Mouse (Mus musculus): ENCODE measurements at regions not wholly inside any gene's neighbourhood (a gene's known extent, or its start where the extent isn't known, plus 50 kb on each side); places are given as distances from the start of the nearest gene placed in this dataset.

DNA sequence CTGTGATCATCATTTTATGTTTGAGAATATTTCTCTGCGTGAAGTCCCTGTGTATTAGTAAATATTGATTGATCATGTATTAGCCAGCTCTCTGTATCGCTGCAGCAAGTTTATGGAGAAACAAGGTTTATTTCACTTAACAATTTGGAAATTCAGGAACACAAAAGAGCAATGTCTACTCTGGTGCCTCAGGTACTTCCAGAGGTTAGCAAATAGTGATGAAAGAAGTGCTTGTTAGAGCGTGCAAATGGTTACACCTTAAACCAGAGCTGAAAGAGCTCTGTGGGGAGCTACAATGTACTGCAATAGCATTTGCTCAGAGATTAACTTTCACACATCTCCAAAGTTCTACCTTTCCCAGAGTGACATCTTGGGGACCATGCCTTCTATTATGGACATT, 400.9 kb downstream of the Fam198b start:
- dilution Hi-C loops (cut with MboI; ENCODE audit: extremely low pct_ligation_motif_present, extremely low pct_unique_long_range_greater_than_20kb, low sequenced_read_pairs): no loop called here
- Histone ChIP-seq H3K4me3 (replicated peaks in 1 of 3; ENCODE audit: low read depth in 2 of 3, low read length in 2 of 3, poor library complexity in 1 of 3) (no peak overlapping the region), H3K4me2 (ENCODE audit: insufficient read depth, low read depth, poor library complexity, severe bottlenecking) (no peak overlapping the region), H3K27me3 (replicated peaks) (no peaks in the 10 kb centered on the region), H3K9me3 (replicated peaks; ENCODE audit: low read length) (no peaks in the 10 kb centered on the region), H3K27ac (ENCODE audit: insufficient read depth, low read depth) (no peak overlapping the region), H3K4me1 (ENCODE audit: control insufficient read depth in 1 of 2, insufficient read depth in 2 of 2) (no peaks in the 10 kb centered on the region), H3K9ac (ENCODE audit: insufficient read depth, low read depth) (no peak overlapping the region), H3K79me2 (replicated peaks; ENCODE audit: control insufficient read depth, extremely low read depth, insufficient read depth, poor library complexity, severe bottlenecking) (no peaks in the 10 kb centered on the region), H3K36me3 (replicated peaks in 1 of 2; ENCODE audit: control insufficient read depth in 1 of 2, insufficient read depth in 1 of 2, low read length in 1 of 2) (no peaks in the 10 kb centered on the region)
- in situ Hi-C loops (cut with MboI; ENCODE audit: low pct_ligation_motif_present, low pct_unique_long_range_greater_than_20kb, low sequenced_read_pairs): no loop called here
- DNase-seq (ENCODE audit: extremely low read depth): no peak
- TF ChIP-seq ELF1 (IDR thresholded peaks at IDR 0.05; ENCODE audit: low read depth, low read length) (no peak), ZNF384 (IDR thresholded peaks at IDR 0.05; ENCODE audit: low read depth, low read length) (no peak), BHLHE40 (IDR thresholded peaks at IDR 0.05; ENCODE audit: low read depth, low read length) (no peak), JUND (conservative IDR thresholded peaks at IDR 0.05; ENCODE audit: low read depth, low read length) (no peak), JUN (IDR thresholded peaks at IDR 0.05; ENCODE audit: insufficient read depth, low read depth, low read length) (no peak), EP300 (IDR thresholded peaks at IDR 0.05; ENCODE audit: low read length) (no peak), NELFE (IDR thresholded peaks at IDR 0.05; ENCODE audit: low read depth, low read length) (no peak), NRF1 (IDR thresholded peaks at IDR 0.05; ENCODE audit: low read depth, low read length) (no peak), RCOR1 (conservative IDR thresholded peaks at IDR 0.05; ENCODE audit: low read depth, low read length) (no peak), MAFK (IDR thresholded peaks at IDR 0.05; ENCODE audit: insufficient replicate concordance, low read length) (no peak), CHD1 (IDR thresholded peaks at IDR 0.05; ENCODE audit: low read depth, low read length) (no peak), ETS1 (conservative IDR thresholded peaks at IDR 0.05; ENCODE audit: low read depth, low read length) (no peak), MAX (IDR thresholded peaks at IDR 0.05; ENCODE audit: low read length) (no peak), POLR2A (IDR thresholded peaks at IDR 0.05; ENCODE audit: low read depth, low read length) (no peak), SMC3 (IDR thresholded peaks at IDR 0.05; ENCODE audit: low read depth, low read length) (no peak), GABPA (IDR thresholded peaks at IDR 0.05; ENCODE audit: insufficient replicate concordance, low read depth, low read length) (no peak), TCF12 (IDR thresholded peaks at IDR 0.05; ENCODE audit: low read depth, low read length) (no peak), ZC3H11A (IDR thresholded peaks at IDR 0.05; ENCODE audit: low read depth, low read length) (no peak), TBP (conservative IDR thresholded peaks at IDR 0.05; ENCODE audit: low read depth, low read length) (no peak), ZKSCAN1 (IDR thresholded peaks at IDR 0.05; ENCODE audit: borderline replicate concordance, low read depth, low read length) (no peak)

DNA sequence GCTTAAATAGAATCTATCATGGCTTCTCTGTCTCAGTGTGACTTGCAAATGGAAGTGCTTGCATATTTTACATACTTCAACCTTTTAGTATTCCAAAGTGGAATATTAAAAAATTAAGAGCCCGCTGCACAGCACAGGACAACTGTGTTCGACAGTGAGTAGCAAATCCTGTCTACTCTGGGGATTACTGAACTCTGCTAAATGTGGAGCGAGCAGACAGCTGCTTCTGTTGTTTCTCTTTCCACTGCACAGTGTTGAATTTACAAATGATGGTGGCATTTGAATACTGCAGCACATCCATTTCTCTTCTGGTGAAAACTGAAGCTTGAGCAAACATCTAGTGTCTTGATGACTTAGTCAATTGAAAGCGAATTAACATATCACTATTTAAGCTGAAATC, 409.2 kb downstream of the Fam198b start:
- H3K27me3 ChIP-seq (replicated peaks): no peaks in the 10 kb centered on the region
- no peaks in the 10 kb centered on the region for H3K9me3 ChIP-seq (replicated peaks; ENCODE audit: low read length)
- no peaks in the 10 kb centered on the region for H3K79me2 ChIP-seq (replicated peaks; ENCODE audit: control insufficient read depth, extremely low read depth, insufficient read depth, poor library complexity, severe bottlenecking)
- dilution Hi-C loops (cut with MboI; ENCODE audit: extremely low pct_ligation_motif_present, extremely low pct_unique_long_range_greater_than_20kb, low sequenced_read_pairs): no loop called here
- H3K27ac ChIP-seq (ENCODE audit: insufficient read depth, low read depth): no peak overlapping the region
- no peaks in the 10 kb centered on the region for H3K36me3 ChIP-seq (replicated peaks in 1 of 2; ENCODE audit: control insufficient read depth in 1 of 2, insufficient read depth in 1 of 2, low read length in 1 of 2)
- H3K4me3 ChIP-seq (replicated peaks in 1 of 3; ENCODE audit: low read depth in 2 of 3, low read length in 2 of 3, poor library complexity in 1 of 3): no peak overlapping the region
- TF ChIP-seq TCF12 (IDR thresholded peaks at IDR 0.05; ENCODE audit: low read depth, low read length) (no peak), PAX5 (IDR thresholded peaks at IDR 0.05; ENCODE audit: low read length) (no peak), BHLHE40 (IDR thresholded peaks at IDR 0.05; ENCODE audit: low read depth, low read length) (no peak), GABPA (IDR thresholded peaks at IDR 0.05; ENCODE audit: insufficient replicate concordance, low read depth, low read length) (no peak), MXI1 (IDR thresholded peaks at IDR 0.05; ENCODE audit: low read depth, low read length) (no peak), MAZ (IDR thresholded peaks at IDR 0.05; ENCODE audit: low read depth, low read length) (no peak), KAT2A (IDR thresholded peaks at IDR 0.05; ENCODE audit: insufficient replicate concordance, low read length) (no peak), USF1 (IDR thresholded peaks at IDR 0.05; ENCODE audit: low read depth, low read length) (no peak), RAD21 (IDR thresholded peaks at IDR 0.05; ENCODE audit: low read depth, low read length) (no peak)
- no peak overlapping the region for H3K4me2 ChIP-seq (ENCODE audit: insufficient read depth, low read depth, poor library complexity, severe bottlenecking)
- in situ Hi-C loops (cut with MboI; ENCODE audit: low pct_ligation_motif_present, low pct_unique_long_range_greater_than_20kb, low sequenced_read_pairs): no loop called here
- H3K4me1 ChIP-seq (ENCODE audit: control insufficient read depth in 1 of 2, insufficient read depth in 2 of 2): no peaks in the 10 kb centered on the region
- no peak for DNase-seq (ENCODE audit: extremely low read depth)
- no peak overlapping the region for H3K9ac ChIP-seq (ENCODE audit: insufficient read depth, low read depth)
